Mouse (Mus musculus) hindbrain, embryonic 12.5 days (tissue): Measurements from ENCODE around the gene Sh3bp2. TPM values are rescaled to one million over a fixed set of nuclear protein-coding genes. Genes with fewer than 3 reads are reported as not detected.
"Not testable (repeated sequence)": the region's sequence is repeated elsewhere in the genome, so short reads cannot be mapped to it uniquely, and the experiment has no call there.

Source experiments
- ATAC-seq: fragments of 200-750 bp; cut with Nextera tagmentation; 2 replicates; pipeline ENCODE4 v1.8.0; 2017; ENCODE audit warnings: moderate TSS enrichment; ENCODE audit not compliant: low FRiP score
- H3K27ac ChIP-seq: fragments of 300-500 bp; sonication (generic); 2 replicates; pipeline ENCODE4 v1.5.1; 2016; ENCODE audit warnings: mild to moderate bottlenecking
- H3K27me3 ChIP-seq: fragments of 300-500 bp; sonication (generic); 2 replicates; pipeline ENCODE4 v1.6.1; 2016; ENCODE audit warnings: mild to moderate bottlenecking
- H3K36me3 ChIP-seq: fragments of 300-500 bp; sonication (generic); 2 replicates; pipeline ENCODE4 v1.6.1; 2016; ENCODE audit warnings: mild to moderate bottlenecking
- H3K4me1 ChIP-seq: fragments of 300-500 bp; sonication (generic); 2 replicates; pipeline ENCODE4 v1.6.1; 2016
- H3K4me2 ChIP-seq: fragments of 300-500 bp; sonication (generic); replicated peaks from 2 replicates; pipeline ENCODE4 v1.6.1; 2016; ENCODE audit warnings: mild to moderate bottlenecking
- H3K4me3 ChIP-seq: fragments of 300-500 bp; sonication (generic); 2 replicates; pipeline ENCODE4 v1.5.1; 2016; ENCODE audit warnings: mild to moderate bottlenecking
- H3K9ac ChIP-seq: fragments of 300-500 bp; sonication (generic); 2 replicates; pipeline ENCODE4 v1.6.1; 2016; ENCODE audit warnings: mild to moderate bottlenecking, moderate library complexity
- H3K9me3 ChIP-seq: fragments of 300-500 bp; sonication (generic); replicated peaks from 2 replicates; pipeline ENCODE4 v1.6.1; 2016; ENCODE audit warnings: mild to moderate bottlenecking
- WGBS: fragments of 180-500 bp; shearing (Covaris S2); methylation state at CpG from one replicate; pipeline ENCODE4 v1.1.7; 2016; 5-methylcytosine and 5-hydroxymethylcytosine counted together
- polyA plus RNA-seq: library from polyadenylated mRNA; unstranded; fragments of >200 nt; fragmentation: Nextera tagmentation; extraction: Ambion mirVana; gene quantifications from 2 replicates; pipeline ENCODE4 v1.2.1, GENCODE M21; 2016

The Sh3bp2 gene
- polyA plus RNA-seq, 1 experiment from 2014 or later: 17.5 TPM

GRCm38 (mm10) chr5:34578038-34578655, 52.5 kb downstream of the Sh3bp2 start:
- Histone ChIP-seq H3K9ac (no peak overlapping the region), H3K4me3 (no peak overlapping the region), H3K9me3 (no peaks in the 10 kb centered on the region), H3K4me2 (no peak overlapping the region), H3K27ac (no peak overlapping the region), H3K36me3 (no peaks in the 10 kb centered on the region), H3K4me1 (peaks cover 16% of the 10 kb centered on the region), H3K27me3 (no peaks in the 10 kb centered on the region)
- no peak for ATAC-seq
- WGBS: 96% methylated on average over 7 of the region's 7 CpGs

- no peaks in the 10 kb centered on the region for H3K9me3 ChIP-seq
- WGBS: 92% methylated on average over 3 of the region's 3 CpGs
Measured at GRCm38 (mm10) chr5:34579377-34579776, 53.7 kb downstream of the Sh3bp2 start.

GRCm38 (mm10) chr5:34581671-34582313, 56.2 kb downstream of the Sh3bp2 start:
- H3K27ac ChIP-seq: peak overlapping the region; percentile 55; the same call in 1 of the 2 replicates
- H3K4me1 ChIP-seq, H3K4me3 ChIP-seq, H3K4me2 ChIP-seq, H3K27me3 ChIP-seq, H3K9me3 ChIP-seq, H3K9ac ChIP-seq, H3K36me3 ChIP-seq: not testable (repeated sequence)
- ATAC-seq: peak; percentile 61
- 47% methylated on average over 8 of the region's 10 CpGs for WGBS

More at GRCm38 (mm10) chr5:34579377-34579776, 53.7 kb downstream of the Sh3bp2 start:
- Histone ChIP-seq H3K4me3 (no peak overlapping the region), H3K4me1 (peaks cover 16% of the 10 kb centered on the region), H3K4me2 (no peak overlapping the region), H3K27ac (no peak overlapping the region), H3K27me3 (no peaks in the 10 kb centered on the region), H3K9ac (no peak overlapping the region), H3K36me3 (peaks cover 4% of the 10 kb centered on the region; the same call in 1 of the 2 replicates)
- no peak for ATAC-seq

GRCm38 (mm10) chr5:34582314-34582675, 56.7 kb downstream of the Sh3bp2 start:
- H3K4me3 ChIP-seq: no peak overlapping the region
- H3K4me1 ChIP-seq: peaks cover 7% of the 10 kb centered on the region; the same call in 1 of the 2 replicates
- H3K27ac ChIP-seq: peak overlapping the region; percentile 55; the same call in 1 of the 2 replicates
- no peaks in the 10 kb centered on the region for H3K9me3 ChIP-seq
- H3K9ac ChIP-seq: no peak overlapping the region
- no peaks in the 10 kb centered on the region for H3K27me3 ChIP-seq
- H3K36me3 ChIP-seq: peaks cover 4% of the 10 kb centered on the region; the same call in 1 of the 2 replicates
- WGBS: 82% methylated on average over 5 of the region's 5 CpGs
- ATAC-seq: no peak
- H3K4me2 ChIP-seq: no peak overlapping the region

- Histone ChIP-seq H3K9me3 (no peaks in the 10 kb centered on the region), H3K36me3 (peaks cover 4% of the 10 kb centered on the region; the same call in 1 of the 2 replicates), H3K27ac (no peak overlapping the region), H3K4me1 (peaks cover 17% of the 10 kb centered on the region), H3K4me2 (no peak overlapping the region), H3K27me3 (no peaks in the 10 kb centered on the region), H3K9ac (no peak overlapping the region), H3K4me3 (no peak overlapping the region)
- no peak for ATAC-seq
- 81% methylated on average over 5 of the region's 5 CpGs for WGBS
Measured at GRCm38 (mm10) chr5:34585216-34585615, 59.6 kb downstream of the Sh3bp2 start.

GRCm38 (mm10) chr5:34587881-34588280, 62.2 kb downstream of the Sh3bp2 start:
- H3K4me3 ChIP-seq: no peak overlapping the region
- no peak overlapping the region for H3K4me2 ChIP-seq
- no peak for ATAC-seq
- H3K27ac ChIP-seq: no peak overlapping the region
- peaks cover 18% of the 10 kb centered on the region for H3K4me1 ChIP-seq
- no peaks in the 10 kb centered on the region for H3K9me3 ChIP-seq
- WGBS: 90% methylated on average over 5 of the region's 5 CpGs
- no peak overlapping the region for H3K9ac ChIP-seq
- H3K36me3 ChIP-seq: peaks cover 7% of the 10 kb centered on the region; the same call in 1 of the 2 replicates
- no peaks in the 10 kb centered on the region for H3K27me3 ChIP-seq

GRCm38 (mm10) chr5:34590059-34590458, 64.4 kb downstream of the Sh3bp2 start:
- peaks cover 9% of the 10 kb centered on the region; the same call in 1 of the 2 replicates for H3K36me3 ChIP-seq
- WGBS: 13% methylated on average over 5 of the region's 5 CpGs
- no peak overlapping the region for H3K4me3 ChIP-seq
- no peaks in the 10 kb centered on the region for H3K9me3 ChIP-seq
- peaks cover 18% of the 10 kb centered on the region for H3K4me1 ChIP-seq
- no peak overlapping the region for H3K27ac ChIP-seq
- H3K4me2 ChIP-seq: no peak overlapping the region
- H3K27me3 ChIP-seq: no peaks in the 10 kb centered on the region
- ATAC-seq: no peak
- no peak overlapping the region for H3K9ac ChIP-seq

GRCm38 (mm10) chr5:34590702-34591101, 65.1 kb downstream of the Sh3bp2 start:
- ATAC-seq: no peak
- H3K4me1 ChIP-seq: peaks cover 18% of the 10 kb centered on the region
- H3K27ac ChIP-seq: no peak overlapping the region
- H3K4me3 ChIP-seq: no peak overlapping the region
- H3K9ac ChIP-seq: no peak overlapping the region
- whole genome bisulfite sequencing: 47% methylated on average over 4 of the region's 4 CpGs
- no peaks in the 10 kb centered on the region for H3K9me3 ChIP-seq
- no peaks in the 10 kb centered on the region for H3K27me3 ChIP-seq
- no peak overlapping the region for H3K4me2 ChIP-seq
- peaks cover 9% of the 10 kb centered on the region; the same call in 1 of the 2 replicates for H3K36me3 ChIP-seq

- WGBS: 30% methylated on average over 5 of the region's 5 CpGs
- Histone ChIP-seq H3K4me3 (no peak overlapping the region), H3K4me1 (peaks cover 18% of the 10 kb centered on the region), H3K9me3 (no peaks in the 10 kb centered on the region), H3K36me3 (peaks cover 9% of the 10 kb centered on the region; the same call in 1 of the 2 replicates), H3K4me2 (no peak overlapping the region), H3K27ac (no peak overlapping the region), H3K27me3 (no peaks in the 10 kb centered on the region), H3K9ac (no peak overlapping the region)
- ATAC-seq: no peak
Measured at GRCm38 (mm10) chr5:34591388-34592004, 65.9 kb downstream of the Sh3bp2 start.

- WGBS: 84% methylated on average over 5 of the region's 5 CpGs
- H3K27me3 ChIP-seq: not testable (repeated sequence)
Measured at GRCm38 (mm10) chr5:34592224-34592623, 66.6 kb downstream of the Sh3bp2 start.

GRCm38 (mm10) chr5:34592666-34593065, 67.0 kb downstream of the Sh3bp2 start:
- Histone ChIP-seq H3K9me3 (no peaks in the 10 kb centered on the region), H3K9ac (no peak overlapping the region), H3K36me3 (peaks cover 11% of the 10 kb centered on the region; the same call in 1 of the 2 replicates), H3K4me2 (no peak overlapping the region), H3K27me3 (no peaks in the 10 kb centered on the region), H3K27ac (no peak overlapping the region), H3K4me3 (no peak overlapping the region), H3K4me1 (peaks cover 15% of the 10 kb centered on the region)
- no peak for ATAC-seq
- WGBS: 94% methylated on average over 6 of the region's 6 CpGs

More at GRCm38 (mm10) chr5:34592224-34592623, 66.6 kb downstream of the Sh3bp2 start:
- H3K4me2 ChIP-seq, ATAC-seq, H3K9ac ChIP-seq, H3K27ac ChIP-seq, H3K9me3 ChIP-seq, H3K4me3 ChIP-seq, H3K36me3 ChIP-seq: not testable (repeated sequence)
- peaks cover 15% of the 10 kb centered on the region for H3K4me1 ChIP-seq

GRCm38 (mm10) chr5:34593202-34593727, 67.6 kb downstream of the Sh3bp2 start:
- WGBS: 95% methylated on average over 9 of the region's 9 CpGs
- ATAC-seq: no peak
- H3K9me3 ChIP-seq: no peaks in the 10 kb centered on the region
- peaks cover 13% of the 10 kb centered on the region; the same call in 1 of the 2 replicates for H3K36me3 ChIP-seq
- H3K4me1 ChIP-seq: peaks cover 15% of the 10 kb centered on the region
- no peak overlapping the region for H3K27ac ChIP-seq
- H3K4me3 ChIP-seq: no peak overlapping the region
- no peaks in the 10 kb centered on the region for H3K27me3 ChIP-seq
- no peak overlapping the region for H3K4me2 ChIP-seq
- no peak overlapping the region for H3K9ac ChIP-seq
